Mouse (Mus musculus): ENCODE measurements around the gene Rpap2.

DNA sequence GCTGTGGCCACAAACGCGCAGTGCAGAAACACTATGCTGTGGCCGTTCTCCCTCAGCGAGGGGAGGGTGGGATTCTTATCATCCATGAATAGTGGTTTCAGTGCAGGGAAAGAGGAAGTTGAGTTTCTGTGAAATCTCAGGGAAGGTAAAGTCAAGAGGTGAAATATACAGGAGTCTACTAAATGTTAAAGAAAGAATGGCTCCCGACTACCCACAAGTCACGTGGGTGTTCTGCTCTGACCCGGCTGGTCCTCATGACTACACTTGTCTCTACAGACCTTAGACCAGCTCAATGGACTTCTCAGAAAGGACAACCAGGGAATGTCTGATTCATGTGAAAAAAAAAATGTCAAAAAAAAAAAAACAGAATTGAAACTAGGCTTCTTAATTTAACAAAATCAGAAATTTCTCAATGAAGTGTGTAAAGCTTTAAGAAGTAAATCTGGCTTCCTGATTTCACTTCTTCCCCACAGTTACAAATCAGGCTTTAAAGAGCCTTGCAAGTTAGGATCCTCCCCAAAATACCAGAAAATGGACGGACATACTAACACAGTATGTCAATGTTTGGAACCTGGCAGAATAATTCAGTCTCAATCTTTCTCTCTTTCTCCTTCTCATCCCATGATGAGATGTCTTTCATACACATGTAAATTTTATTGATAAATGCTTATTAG, 111.1 kb downstream of the Rpap2 start:
- TF ChIP-seq EP300 (IDR thresholded peaks at IDR 0.05) = no peak
- no peak for TF ChIP-seq CTCF (IDR thresholded peaks at IDR 0.05)
